Comparison of ENCODE assay signal across 8 mouse cellular contexts in genomic region chr13:23763242-23763585, GRCm38 (mm10). TPM values are rescaled to one million over a fixed set of nuclear protein-coding genes. Genes with fewer than 3 reads are reported as not detected.
DNase-seq lines count a peak whose midpoint lies in the region; ATAC-seq and TF ChIP-seq lines count a peak whose summit lies in the region.

No protein-coding gene starts in this region.

- peak overlapping the region; percentile 65 for H3K27ac ChIP-seq in liver, adult 2 months (replicated peaks; ENCODE audit: insufficient read depth, low read depth, low read length)
- peak overlapping the region; percentile 93 for H3K27ac ChIP-seq in embryonic facial prominence, embryonic 14.5 days (replicated peaks; ENCODE audit: low read depth, low read length)
- peak overlapping the region; percentile 85 for H3K27ac ChIP-seq in intestine, postnatal 0 days (ENCODE audit: low read depth, low read length)
- peak overlapping the region; percentile 6; the same call in 1 of the 2 replicates for H3K27ac ChIP-seq in neural tube, embryonic 14.5 days (ENCODE audit: low read depth, low read length)

- no peak for TF ChIP-seq POLR2A in liver, adult 2 months (IDR thresholded peaks at IDR 0.05; ENCODE audit: extremely low read depth, insufficient read depth, low read length)

- no peaks in the 10 kb centered on the region for H3K27me3 ChIP-seq in liver, adult 2 months (ENCODE audit: control insufficient read depth, insufficient read depth, low read length)
- H3K27me3 ChIP-seq in embryonic facial prominence, embryonic 14.5 days (replicated peaks; ENCODE audit: control insufficient read depth, insufficient read depth, low read length) = no peaks in the 10 kb centered on the region
- no peaks in the 10 kb centered on the region for H3K27me3 ChIP-seq in intestine, postnatal 0 days (replicated peaks; ENCODE audit: control insufficient read depth, insufficient read depth, low read length)
- H3K27me3 ChIP-seq in neural tube, embryonic 14.5 days (ENCODE audit: control insufficient read depth, insufficient read depth, low read length) = no peaks in the 10 kb centered on the region

- no peak for ATAC-seq in embryonic facial prominence, embryonic 14.5 days (ENCODE audit: low read depth)
- no peak for ATAC-seq in intestine, postnatal 0 days
- no peak for ATAC-seq in neural tube, embryonic 14.5 days (ENCODE audit: low read depth)

- peaks cover 14% of the 10 kb centered on the region; the same call in 1 of the 2 replicates for H3K4me1 ChIP-seq in liver, adult 2 months (ENCODE audit: control insufficient read depth, insufficient read depth, low read length)
- H3K4me1 ChIP-seq in embryonic facial prominence, embryonic 14.5 days (ENCODE audit: control insufficient read depth, insufficient read depth, low read length) = peaks cover 20% of the 10 kb centered on the region
- H3K4me1 ChIP-seq in intestine, postnatal 0 days (replicated peaks; ENCODE audit: control insufficient read depth, insufficient read depth, low read length) = peaks cover 12% of the 10 kb centered on the region
- H3K4me1 ChIP-seq in neural tube, embryonic 14.5 days (ENCODE audit: control insufficient read depth, insufficient read depth, low read length) = peaks cover 7% of the 10 kb centered on the region

- peak overlapping the region; percentile 33; the same call in 1 of the 2 replicates for H3K9ac ChIP-seq in liver, adult 2 months (ENCODE audit: low read depth, low read length)
- H3K9ac ChIP-seq in embryonic facial prominence, embryonic 14.5 days (ENCODE audit: low read depth, low read length) = peak overlapping the region; percentile 73
- H3K9ac ChIP-seq in intestine, postnatal 0 days (ENCODE audit: low read depth, low read length) = peak overlapping the region; percentile 62; the same call in 1 of the 2 replicates
- peak overlapping the region; percentile 51; the same call in 1 of the 2 replicates for H3K9ac ChIP-seq in neural tube, embryonic 14.5 days (replicated peaks; ENCODE audit: low read depth, low read length)

- H3K4me3 ChIP-seq in liver, adult 2 months (ENCODE audit: insufficient read depth, low read depth, low read length) = no peak overlapping the region
- peak overlapping the region; percentile 54 for H3K4me3 ChIP-seq in embryonic facial prominence, embryonic 14.5 days (ENCODE audit: low read depth, low read length)
- peak overlapping the region; percentile 52 for H3K4me3 ChIP-seq in intestine, postnatal 0 days (ENCODE audit: low read depth, low read length)
- peak overlapping the region; percentile 45 for H3K4me3 ChIP-seq in neural tube, embryonic 14.5 days (ENCODE audit: low read depth, low read length)

- H3K36me3 ChIP-seq in liver, adult 2 months (ENCODE audit: control insufficient read depth, insufficient read depth, low read length) = no peaks in the 10 kb centered on the region
- no peaks in the 10 kb centered on the region for H3K36me3 ChIP-seq in embryonic facial prominence, embryonic 14.5 days (ENCODE audit: control insufficient read depth, insufficient read depth, low read length)
- no peaks in the 10 kb centered on the region for H3K36me3 ChIP-seq in intestine, postnatal 0 days (ENCODE audit: control insufficient read depth, insufficient read depth)
- no peaks in the 10 kb centered on the region for H3K36me3 ChIP-seq in neural tube, embryonic 14.5 days (ENCODE audit: control insufficient read depth, insufficient read depth, low read length)

- H3K79me2 ChIP-seq in liver, adult 2 months (ENCODE audit: control insufficient read depth, insufficient read depth, low read length) = no peaks in the 10 kb centered on the region

- no peak for DNase-seq in liver, adult 2 months (ENCODE audit: extremely low read depth, low read depth, low spot score)
- no peak for DNase-seq in liver
- no peak for DNase-seq in embryonic facial prominence, embryonic 14.5 days (ENCODE audit: low spot score)
- no peak for DNase-seq in ovary, postnatal 36 days (ENCODE audit: low spot score)
- no peak for DNase-seq in layer of hippocampus, adult 8-10 months (ENCODE audit: low spot score in 2 of 2)
- DNase-seq in thymus, adult 18-20 months = no peak

- peak overlapping the region; percentile 84 for H3K4me2 ChIP-seq in embryonic facial prominence, embryonic 14.5 days (ENCODE audit: low read depth, low read length)
- peak overlapping the region; percentile 88 for H3K4me2 ChIP-seq in intestine, postnatal 0 days (replicated peaks; ENCODE audit: low read depth)
- H3K4me2 ChIP-seq in neural tube, embryonic 14.5 days (ENCODE audit: low read depth, low read length) = peak overlapping the region; percentile 59

- under 1% methylated on average over 10 of the region's 10 CpGs for WGBS in liver, adult 2 months
- WGBS in embryonic facial prominence, embryonic 14.5 days = 2% methylated on average over 10 of the region's 10 CpGs
- WGBS in intestine, postnatal 0 days = under 1% methylated on average over 10 of the region's 10 CpGs
- under 1% methylated on average over 10 of the region's 10 CpGs for WGBS in neural tube, embryonic 14.5 days

- H3K9me3 ChIP-seq in embryonic facial prominence, embryonic 14.5 days (ENCODE audit: control insufficient read depth, low read length) = no peaks in the 10 kb centered on the region
- H3K9me3 ChIP-seq in intestine, postnatal 0 days (ENCODE audit: control insufficient read depth) = no peaks in the 10 kb centered on the region
- H3K9me3 ChIP-seq in neural tube, embryonic 14.5 days (ENCODE audit: control insufficient read depth, low read length) = no peaks in the 10 kb centered on the region

- no peak for TF ChIP-seq CTCF in liver, adult 2 months (IDR thresholded peaks at IDR 0.05; ENCODE audit: low read depth, low read length)
- no peak for TF ChIP-seq CTCF in intestine, postnatal 0 days (IDR thresholded peaks at IDR 0.05; ENCODE audit: low read depth)

RNA-seq across cellular contexts. Expression of gene Hist1h1a, which starts 0.3 kb away (rescaled TPM):
- 5.6 and 6.2 TPM in 2 replicates for total RNA-seq in liver, adult 2 months (2014; rRNA removed)
- 0.12 TPM in 1 of 2 replicates, not detected in the other for polyA plus RNA-seq in liver, adult 2 months (2012; rRNA removed)
- polyA plus RNA-seq in embryonic facial prominence, embryonic 14.5 days (2014; fragmentation: Nextera tagmentation; extraction: Ambion mirVana) = 3.2 and 3.5 TPM in 2 replicates
- 0.60 and 0.85 TPM in 2 replicates for polyA plus RNA-seq in intestine, postnatal 0 days (2015; fragmentation: Nextera tagmentation; extraction: Ambion mirVana)
- not detected in 2 replicates for polyA plus RNA-seq in neural tube, embryonic 14.5 days (2014; fragmentation: Nextera tagmentation; extraction: Ambion mirVana)
- total RNA-seq in layer of hippocampus, adult 8-10 months (2022) = 10 to 100 TPM; 12.6 to 19.3 (median 16.9) TPM

RNA-seq across cellular contexts. Expression of gene Hist1h3a, which starts 1.0 kb away (rescaled TPM):
- total RNA-seq in liver, adult 2 months (2014; rRNA removed) = 18.3 and 43.5 TPM in 2 replicates
- polyA plus RNA-seq in liver, adult 2 months (2012; rRNA removed) = 2.0 TPM in 2 replicates
- 3.7 and 4.9 TPM in 2 replicates for polyA plus RNA-seq in embryonic facial prominence, embryonic 14.5 days (2014; fragmentation: Nextera tagmentation; extraction: Ambion mirVana)
- 4.1 and 4.5 TPM in 2 replicates for polyA plus RNA-seq in intestine, postnatal 0 days (2015; fragmentation: Nextera tagmentation; extraction: Ambion mirVana)
- polyA plus RNA-seq in neural tube, embryonic 14.5 days (2014; fragmentation: Nextera tagmentation; extraction: Ambion mirVana) = 0.75 and 1.2 TPM in 2 replicates
- total RNA-seq in layer of hippocampus, adult 8-10 months (2022) = 10 to 100 TPM; 22.7 to 39.9 (median 29.0) TPM

RNA-seq across cellular contexts. Expression of gene Hist1h4a, which starts 2.2 kb away (rescaled TPM):
- 21.0 and 54.0 TPM in 2 replicates for total RNA-seq in liver, adult 2 months (2014; rRNA removed)
- polyA plus RNA-seq in liver, adult 2 months (2012; rRNA removed) = 0.76 TPM in 1 of 2 replicates, not detected in the other
- polyA plus RNA-seq in embryonic facial prominence, embryonic 14.5 days (2014; fragmentation: Nextera tagmentation; extraction: Ambion mirVana) = 0.68 and 0.74 TPM in 2 replicates
- 0.43 TPM in 1 of 2 replicates, not detected in the other for polyA plus RNA-seq in intestine, postnatal 0 days (2015; fragmentation: Nextera tagmentation; extraction: Ambion mirVana)
- polyA plus RNA-seq in neural tube, embryonic 14.5 days (2014; fragmentation: Nextera tagmentation; extraction: Ambion mirVana) = not detected in 2 replicates
- 10 to 100 TPM; 31.9 to 42.9 (median 37.9) TPM for total RNA-seq in layer of hippocampus, adult 8-10 months (2022)

RNA-seq across cellular contexts. Expression of gene Hist1h4b, which starts 6.4 kb away (rescaled TPM):
- total RNA-seq in liver, adult 2 months (2014; rRNA removed) = 62.4 and 63.4 TPM in 2 replicates
- polyA plus RNA-seq in liver, adult 2 months (2012; rRNA removed) = 1.2 TPM in 1 of 2 replicates, not detected in the other
- polyA plus RNA-seq in embryonic facial prominence, embryonic 14.5 days (2014; fragmentation: Nextera tagmentation; extraction: Ambion mirVana) = 3.5 and 4.7 TPM in 2 replicates
- polyA plus RNA-seq in intestine, postnatal 0 days (2015; fragmentation: Nextera tagmentation; extraction: Ambion mirVana) = 0.76 and 1.4 TPM in 2 replicates
- polyA plus RNA-seq in neural tube, embryonic 14.5 days (2014; fragmentation: Nextera tagmentation; extraction: Ambion mirVana) = 1.8 TPM in 1 of 2 replicates, not detected in the other
- 10 to 100 TPM; 47.4 to 67.0 (median 59.9) TPM for total RNA-seq in layer of hippocampus, adult 8-10 months (2022)

RNA-seq across cellular contexts. Expression of gene Trim38, which starts 6.5 kb away (rescaled TPM):
- total RNA-seq in liver, adult 2 months (2014; rRNA removed) = not detected in 2 replicates
- not detected in 2 replicates for polyA plus RNA-seq in liver, adult 2 months (2012; rRNA removed)
- 0.31 TPM in 1 of 2 replicates, not detected in the other for polyA plus RNA-seq in embryonic facial prominence, embryonic 14.5 days (2014; fragmentation: Nextera tagmentation; extraction: Ambion mirVana)
- polyA plus RNA-seq in intestine, postnatal 0 days (2015; fragmentation: Nextera tagmentation; extraction: Ambion mirVana) = 0.10 TPM in 1 of 2 replicates, not detected in the other
- polyA plus RNA-seq in neural tube, embryonic 14.5 days (2014; fragmentation: Nextera tagmentation; extraction: Ambion mirVana) = not detected in 2 replicates
- not detected for total RNA-seq in layer of hippocampus, adult 8-10 months (2022)

Comparison
In these comparisons a context has a peak if more than half of its experiments do, and no peak if none do; other contexts are left out.
1. H3K27ac ChIP-seq: peak in every context shown above with its lines; median percentile 93 in embryonic facial prominence, embryonic 14.5 days; 85 in intestine, postnatal 0 days; 65 in liver, adult 2 months; 6 in neural tube, embryonic 14.5 days.